Comparison of ENCODE assay signal across 23 mouse cellular contexts in genomic region chr9:72190631-72191030, GRCm38 (mm10).
"Had no signal": no experiment of that assay in that cellular context is flagged by ENCODE, and none has a peak within 500 bp of the region (broad histone marks: within the 10 kb centered on the region; RNA-seq: fewer than 3 reads in every experiment).

No protein-coding gene starts in this region.

- DNase-seq: kidney, adult 8-10 months; kidney, postnatal 10 days; kidney, postnatal 36 days; liver, postnatal 0 days; lung, embryonic 14.5 days; retina, postnatal 1 day; right cerebral cortex, postnatal 25 days; spleen, adult 18-20 months; thymus, postnatal 25 days had no signal

- H3K9me3 ChIP-seq: kidney, embryonic 15.5 days; limb, embryonic 12.5 days; limb, embryonic 15.5 days; midbrain, embryonic 10.5 days; midbrain, embryonic 13.5 days; neural tube, embryonic 13.5 days; stomach, embryonic 15.5 days had no signal

- H3K27me3 ChIP-seq: kidney, embryonic 15.5 days; limb, embryonic 12.5 days; limb, embryonic 15.5 days; midbrain, embryonic 13.5 days; neural tube, embryonic 13.5 days; stomach, embryonic 15.5 days had no signal

- ATAC-seq: liver, postnatal 0 days; lung, postnatal 0 days; midbrain, embryonic 13.5 days; midbrain, embryonic 16.5 days had no signal

- H3K4me3 ChIP-seq: kidney, embryonic 15.5 days; left cerebral cortex, adult 2 months; limb, embryonic 12.5 days; limb, embryonic 15.5 days; megakaryocyte, embryonic 14.5 days; midbrain, embryonic 10.5 days; midbrain, embryonic 13.5 days; myocyte; neural tube, embryonic 13.5 days; stomach, embryonic 15.5 days had no signal

- H3K9ac ChIP-seq: kidney, embryonic 15.5 days; limb, embryonic 12.5 days; limb, embryonic 15.5 days; liver, embryonic 14.5 days; liver, postnatal 0 days; lung, embryonic 14.5 days; midbrain, embryonic 13.5 days; neural tube, embryonic 13.5 days; stomach, embryonic 15.5 days had no signal

- H3K36me3 ChIP-seq: kidney, embryonic 15.5 days; limb, embryonic 12.5 days; limb, embryonic 15.5 days; midbrain, embryonic 10.5 days; midbrain, embryonic 13.5 days; neural tube, embryonic 13.5 days; stomach, embryonic 15.5 days had no signal

- H3K4me1 ChIP-seq: kidney, embryonic 15.5 days; megakaryocyte, embryonic 14.5 days; midbrain, embryonic 13.5 days; neural tube, embryonic 13.5 days; stomach, embryonic 15.5 days had no signal

- H3K27ac ChIP-seq: kidney, embryonic 15.5 days; left cerebral cortex, adult 2 months; limb, embryonic 12.5 days; liver, embryonic 14.5 days; macrophage; midbrain, embryonic 10.5 days; midbrain, embryonic 13.5 days; neural tube, embryonic 13.5 days; stomach, embryonic 15.5 days had no signal
